Mouse (Mus musculus): ENCODE data around the gene Nup160.

Gene Nup160

DNA sequence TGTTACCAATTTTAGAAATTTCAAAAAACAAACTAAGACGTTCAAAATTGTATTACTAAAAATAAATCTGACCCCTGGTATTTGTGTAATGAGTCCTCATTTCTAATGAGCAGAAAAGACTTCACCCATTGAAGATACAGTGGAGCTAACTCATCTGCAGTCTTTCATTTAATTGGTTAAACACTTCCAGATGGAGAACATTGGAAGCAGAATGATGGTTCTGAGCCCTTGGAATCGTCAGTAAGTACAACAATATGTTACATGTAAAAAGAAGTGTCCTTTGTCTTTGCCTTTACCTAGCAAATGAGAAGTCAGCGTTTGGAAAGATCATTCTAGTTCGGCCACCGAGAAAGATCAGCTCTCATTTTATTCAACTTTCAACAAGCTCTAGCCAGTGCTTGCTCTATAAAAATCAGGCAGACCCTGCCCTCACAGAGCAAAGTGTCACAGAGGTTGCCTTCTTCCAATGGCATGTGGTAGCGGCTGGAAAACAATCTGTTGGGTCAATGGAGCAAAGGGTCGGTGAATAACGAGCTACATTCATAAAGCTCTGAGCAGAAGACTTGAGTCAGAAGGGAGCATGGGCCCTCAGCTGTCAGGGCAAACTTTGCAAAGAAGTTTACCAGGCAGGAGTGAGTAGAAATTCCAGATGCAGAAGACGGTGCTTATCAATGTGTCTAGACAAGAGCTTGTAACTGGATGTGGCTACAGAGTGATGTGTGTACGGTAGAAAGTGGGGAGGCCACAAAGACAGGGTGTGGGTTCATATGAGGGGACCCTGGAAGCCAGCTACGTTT lies 10.2 kb upstream of the Nup160 start:
- DNase-seq, result no peak

DNA sequence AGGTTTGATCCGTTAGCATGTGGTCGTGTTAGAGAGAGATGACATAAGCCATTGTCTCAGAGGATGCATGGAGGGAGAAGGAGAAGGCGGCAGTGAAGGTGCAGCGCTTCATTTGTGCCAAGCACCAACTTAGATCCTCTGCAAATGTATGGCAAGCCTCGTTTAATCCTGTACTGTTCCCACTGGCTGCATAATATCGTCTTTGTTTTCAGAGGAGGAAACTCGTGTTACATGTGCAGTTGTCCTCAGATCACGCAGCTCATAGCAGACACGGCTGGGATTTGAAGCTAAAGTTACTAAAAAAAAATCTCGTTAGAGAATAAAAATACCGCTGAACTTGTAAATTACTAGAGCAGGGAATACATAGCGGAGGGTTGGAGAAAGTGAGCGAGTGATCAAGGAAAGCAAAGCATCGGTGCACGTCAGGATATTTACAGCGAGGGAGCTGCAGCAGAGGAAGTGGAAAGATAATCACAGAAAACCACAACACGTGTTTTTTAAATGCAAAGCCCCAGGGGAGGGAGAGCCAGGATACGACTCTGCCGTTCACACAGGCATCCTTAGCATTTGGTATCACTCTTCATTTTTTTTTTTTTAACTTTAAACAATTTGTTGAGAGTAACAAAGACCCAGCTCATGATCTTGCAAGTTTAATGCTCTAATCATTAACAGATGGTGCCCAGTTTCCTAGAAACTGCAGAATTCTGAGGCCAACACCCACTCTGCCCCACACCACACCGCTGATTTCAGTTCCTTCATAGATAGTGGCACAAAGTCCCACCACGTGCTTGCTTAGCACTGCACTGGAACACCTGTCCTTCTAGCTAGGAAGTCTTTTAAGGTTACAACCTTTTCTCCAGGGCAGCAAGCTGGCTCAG lies 9.4 kb upstream of the Nup160 start:
- peak; percentile 33 for DNase-seq

DNA sequence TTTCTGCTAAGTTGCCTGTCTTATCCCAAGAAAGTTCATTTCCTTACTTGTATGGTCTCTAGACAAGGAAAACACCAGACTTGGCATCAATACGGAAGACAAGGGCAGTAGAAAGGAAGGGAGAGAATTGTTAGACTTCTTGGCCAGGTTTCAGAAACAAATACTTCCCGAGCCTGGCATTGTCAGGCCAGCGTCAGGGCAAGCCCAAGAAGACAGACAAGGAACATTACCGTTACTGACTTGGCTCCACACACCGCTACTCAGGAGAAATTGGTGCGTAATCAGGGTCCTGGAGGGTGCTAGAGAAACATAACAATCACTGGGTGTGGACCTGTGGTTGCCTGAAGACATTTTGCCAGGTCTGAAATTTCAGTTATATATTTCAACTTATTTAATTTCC lies 6.7 kb upstream of the Nup160 start:
- DNase-seq, result no peak

DNA sequence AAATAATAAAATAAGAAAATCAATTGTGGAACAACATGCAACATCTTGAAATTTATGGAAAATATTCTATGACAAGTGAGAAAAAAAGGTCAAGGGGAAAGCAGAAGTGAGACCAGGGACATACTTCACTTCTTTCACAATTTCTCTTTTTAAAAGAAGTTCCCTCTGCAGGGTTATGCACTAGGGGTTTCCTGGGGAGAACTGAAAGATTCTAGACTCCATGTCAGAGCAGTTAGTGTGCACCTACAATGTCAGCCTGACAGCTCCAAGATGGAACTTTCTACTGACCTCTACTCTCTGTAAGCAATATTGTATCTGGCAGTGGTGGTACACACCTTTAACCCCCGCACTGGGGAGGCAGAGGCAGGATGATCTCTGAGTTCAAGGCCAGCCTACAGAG lies 3.7 kb upstream of the Nup160 start:
- no peak for DNase-seq

DNA sequence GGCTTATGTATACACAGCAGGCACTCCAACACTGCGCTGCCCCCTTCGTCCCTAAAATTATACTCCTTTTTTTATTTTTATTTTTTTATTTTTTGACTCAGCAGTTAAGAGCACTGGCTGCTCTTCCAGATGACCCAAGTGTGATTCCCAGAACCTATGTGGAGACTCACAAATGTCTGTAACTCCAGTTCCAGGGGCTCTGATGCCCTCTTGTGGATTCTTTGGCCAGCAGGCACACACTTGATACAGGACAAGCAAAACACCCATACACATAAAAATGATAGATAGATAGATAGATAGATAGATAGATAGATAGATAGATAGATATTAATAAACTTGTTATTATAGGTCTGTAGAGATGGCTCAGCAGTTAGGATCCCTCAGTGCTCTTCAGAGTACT lies 2.5 kb upstream of the Nup160 start:
- no peak for DNase-seq

DNA sequence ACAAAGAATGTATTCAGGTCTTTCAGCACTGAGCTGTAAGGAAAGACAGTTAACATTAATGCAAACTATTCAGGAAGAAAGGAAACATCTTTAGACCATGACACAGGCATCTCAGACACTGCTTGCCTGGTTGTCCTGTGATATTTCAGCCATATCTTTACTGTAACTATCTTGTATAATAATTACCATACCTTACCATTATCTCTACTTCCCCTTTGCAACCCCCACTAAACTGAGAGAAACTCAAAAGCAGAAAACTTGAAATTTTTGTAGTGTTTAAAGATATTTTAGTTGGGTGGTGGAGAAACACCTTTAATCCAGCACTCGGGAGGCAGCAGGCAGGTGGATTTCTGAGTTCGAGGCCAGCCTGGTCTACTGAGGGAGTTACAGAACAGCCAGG lies 1.5 kb upstream of the Nup160 start:
- no peak for DNase-seq

DNA sequence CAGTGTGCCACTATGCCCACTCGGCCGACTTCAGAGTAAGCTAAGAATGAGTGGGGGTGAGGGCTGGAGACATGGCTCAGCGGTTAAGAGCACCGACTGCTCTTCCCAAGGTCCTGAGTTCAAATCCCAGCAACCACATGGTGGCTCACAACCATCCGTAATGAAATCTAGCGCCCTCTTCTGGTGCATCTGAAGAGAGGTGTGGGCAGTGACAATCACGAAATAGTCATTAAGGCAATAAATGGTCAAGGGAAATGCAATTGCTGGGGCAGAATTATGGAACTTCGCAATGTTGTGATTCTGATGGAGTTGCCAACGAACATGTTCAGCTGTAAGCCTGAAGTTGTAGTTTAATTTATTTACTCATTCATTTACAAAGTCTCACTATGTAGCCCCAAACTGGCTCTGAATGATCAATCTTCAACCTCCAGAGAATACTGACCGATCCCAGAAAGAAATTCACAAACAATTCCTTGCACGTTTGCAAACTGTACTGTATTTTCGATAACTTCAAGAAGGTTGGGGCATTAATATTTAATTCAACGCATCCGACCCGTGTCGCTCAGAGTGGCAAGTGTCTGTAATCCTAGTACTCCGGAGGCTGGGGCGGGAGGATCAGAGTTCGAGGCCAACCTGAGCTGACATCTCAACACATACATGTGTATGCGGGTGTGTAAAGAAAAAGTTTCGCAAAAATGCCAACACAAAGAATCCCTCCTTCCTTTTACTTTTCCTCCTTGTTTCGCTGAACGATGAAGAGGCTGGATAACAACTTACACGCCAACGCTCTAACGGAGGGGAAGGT lies 1.4 kb downstream of the Nup160 start:
- DNase-seq, result peak; percentile 23

DNA sequence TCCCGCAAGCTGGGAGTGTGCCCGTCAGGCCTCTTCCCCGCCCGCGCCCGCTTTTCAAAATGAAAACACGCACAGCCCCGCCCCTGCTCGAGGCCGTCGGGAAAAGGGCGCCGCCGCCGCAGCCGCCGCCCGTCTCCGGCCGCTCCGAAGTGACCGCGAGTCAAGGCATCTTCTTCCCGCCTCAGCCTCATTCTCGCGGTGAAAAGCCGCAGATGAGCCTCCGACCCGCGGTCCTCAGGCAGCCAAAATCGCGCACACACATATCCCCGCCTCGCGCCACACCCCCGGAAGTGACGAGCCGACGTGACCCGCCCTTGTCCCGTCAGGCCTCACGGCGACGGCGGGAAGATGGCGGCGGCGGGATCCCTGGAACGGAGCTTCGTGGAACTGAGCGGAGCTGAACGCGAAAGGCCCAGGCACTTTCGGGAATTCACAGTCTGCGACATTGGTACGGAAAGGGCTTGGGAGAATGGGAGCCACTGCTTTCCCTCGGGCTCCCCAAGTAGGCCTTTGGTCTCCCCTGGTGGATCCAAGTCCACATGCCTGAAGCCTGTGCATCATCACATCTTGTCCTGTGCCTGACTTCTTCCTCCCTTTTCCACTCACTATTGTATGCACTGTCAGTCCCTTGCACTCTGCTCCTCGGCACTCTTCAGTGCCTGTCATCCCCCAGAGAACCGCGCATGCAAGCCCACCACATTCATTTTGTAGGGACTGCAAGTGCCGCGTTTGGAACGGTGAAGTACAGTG lies 2.2 kb downstream of the Nup160 start:
- DNase-seq, result peak; percentile 96

DNA sequence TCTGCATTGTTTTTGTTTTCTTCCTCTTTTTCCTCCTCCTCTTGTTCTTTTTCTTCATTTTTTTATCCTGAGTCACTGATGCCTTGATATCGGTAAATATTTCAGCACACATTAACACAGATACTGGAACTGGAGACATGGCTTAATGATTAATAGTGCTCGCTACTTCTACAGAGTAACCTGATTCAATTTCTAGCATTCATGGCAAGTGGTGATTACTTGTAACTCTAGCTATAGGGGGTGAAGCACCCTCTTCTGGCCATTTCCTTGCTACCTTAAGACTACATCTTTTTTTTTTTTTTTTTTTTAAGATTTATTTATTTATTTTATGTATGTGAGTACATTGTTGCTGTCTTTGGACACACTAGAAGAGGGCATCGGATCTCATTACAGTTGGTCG lies 23.9 kb downstream of the Nup160 start:
- no peak for DNase-seq

DNA sequence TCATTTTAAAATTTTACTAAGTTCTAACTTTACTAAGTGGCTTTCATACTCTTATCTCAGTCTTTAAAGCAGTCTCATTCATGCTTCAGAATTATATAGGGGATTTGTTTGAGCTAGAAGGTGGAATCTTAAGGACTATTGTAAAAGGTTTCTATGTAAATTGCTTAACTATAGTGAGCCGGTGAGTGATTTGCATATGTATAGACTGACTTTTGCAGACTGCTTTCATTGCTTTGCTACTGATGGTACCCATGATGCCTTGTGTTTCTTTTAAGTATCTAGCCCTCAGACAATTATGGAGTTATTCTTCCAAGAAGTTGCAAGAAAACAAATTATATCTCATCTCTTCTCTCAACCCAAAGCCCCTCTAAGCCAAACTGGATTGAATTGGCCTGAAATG lies 31.5 kb downstream of the Nup160 start:
- no peak for DNase-seq

DNA sequence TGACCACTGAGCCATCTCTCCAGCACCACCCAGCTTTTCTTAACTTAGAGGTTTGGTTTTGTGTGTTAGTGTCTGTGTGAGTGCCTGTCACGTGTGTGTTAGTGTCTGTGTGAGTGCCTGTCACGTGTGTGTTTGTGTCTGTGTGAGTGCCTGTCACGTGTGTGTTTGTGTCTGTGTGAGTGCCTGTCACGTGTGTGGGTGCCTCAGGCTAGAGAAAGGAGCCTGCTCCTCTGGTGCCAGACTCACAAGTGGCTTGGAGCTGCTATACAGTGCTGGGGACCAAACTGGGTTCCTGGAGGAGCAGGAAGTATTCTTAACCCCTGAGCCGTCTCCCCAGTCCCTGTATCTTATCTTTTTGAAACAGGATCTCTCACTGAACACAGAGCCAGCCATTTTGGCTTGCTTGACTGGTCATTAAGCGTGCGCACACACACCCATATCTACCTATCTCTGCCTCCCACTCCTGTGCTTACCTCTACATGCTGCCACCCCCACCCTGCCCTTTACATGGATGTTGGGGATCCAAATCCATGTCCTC lies 38.6 kb downstream of the Nup160 start:
- DNase-seq, result no peak

DNA sequence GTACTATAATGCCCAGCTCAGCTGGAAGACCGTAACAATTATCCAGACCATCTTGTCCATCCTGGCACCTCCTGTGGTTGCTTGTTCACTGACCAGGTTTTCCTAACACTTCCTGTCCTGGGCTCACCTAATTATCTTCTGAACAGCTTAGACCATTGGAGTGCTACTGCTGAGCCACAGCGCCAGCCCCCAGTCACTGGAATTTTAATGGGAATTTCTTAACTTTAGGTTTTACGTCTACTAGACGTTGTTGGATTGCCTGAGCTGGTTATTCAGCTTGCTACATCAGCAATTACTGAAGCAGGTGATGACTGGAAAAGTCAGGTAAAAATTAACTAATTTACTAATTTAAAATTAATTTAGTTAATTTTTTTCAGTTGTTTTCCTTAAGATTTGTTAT lies 40.4 kb downstream of the Nup160 start:
- DNase-seq, result no peak

DNA sequence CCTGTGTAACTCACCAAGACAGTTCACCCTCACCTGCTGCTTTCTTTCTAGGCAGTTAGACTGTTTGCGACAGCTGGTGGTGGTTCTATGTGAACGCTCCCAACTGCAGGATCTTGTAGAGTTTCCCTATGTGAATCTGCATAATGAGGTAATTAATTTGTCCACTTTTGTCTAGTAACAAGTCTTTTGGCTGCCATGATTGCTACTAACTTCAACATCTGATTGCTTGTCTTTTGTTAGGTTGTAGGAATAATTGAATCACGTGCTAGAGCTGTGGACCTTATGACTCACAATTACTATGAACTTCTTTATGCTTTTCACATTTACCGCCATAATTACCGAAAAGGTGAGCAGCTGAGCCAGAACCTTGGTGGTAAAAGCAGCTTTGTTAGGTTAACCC lies 40.9 kb downstream of the Nup160 start:
- peak; percentile 20 for DNase-seq

DNA sequence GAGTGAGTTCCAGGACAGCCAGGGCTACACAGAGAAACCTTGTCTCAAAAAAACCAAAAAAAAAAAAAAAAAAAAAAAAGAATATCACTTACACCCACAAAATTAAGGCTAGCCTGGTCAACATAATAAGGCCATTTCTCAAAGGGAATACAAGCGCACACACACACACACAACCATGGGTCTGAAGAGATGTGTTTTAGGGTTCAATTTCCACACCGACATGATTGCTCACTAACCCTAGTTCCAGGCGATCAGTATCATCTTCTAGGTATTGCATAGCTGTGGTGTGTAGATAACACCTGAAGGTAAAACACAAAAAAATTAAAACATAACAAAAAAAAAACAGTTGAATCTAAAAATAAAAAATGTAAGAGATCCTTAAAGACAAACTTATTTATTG lies 49.8 kb downstream of the Nup160 start:
- DNase-seq, result no peak

DNA sequence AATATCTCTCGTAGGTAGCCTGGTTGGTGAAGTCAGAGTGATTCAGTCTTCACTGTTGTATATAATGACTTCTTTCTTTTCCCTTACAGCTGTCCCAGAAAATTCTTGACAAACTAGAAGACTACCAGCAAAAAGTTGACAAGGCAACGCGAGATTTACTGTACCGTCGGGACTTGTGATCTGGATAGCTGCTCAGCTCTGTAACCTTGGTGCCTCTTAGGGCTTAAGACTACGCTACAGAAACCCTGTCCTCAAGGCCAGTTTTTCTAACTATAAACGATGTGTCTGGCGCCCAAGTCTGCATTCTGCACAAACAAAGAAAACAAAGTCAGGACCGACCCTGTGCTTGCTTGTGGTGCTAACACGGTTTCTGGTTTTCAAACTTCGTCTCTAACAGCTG lies 58.3 kb downstream of the Nup160 start:
- DNase-seq, result no peak

DNA sequence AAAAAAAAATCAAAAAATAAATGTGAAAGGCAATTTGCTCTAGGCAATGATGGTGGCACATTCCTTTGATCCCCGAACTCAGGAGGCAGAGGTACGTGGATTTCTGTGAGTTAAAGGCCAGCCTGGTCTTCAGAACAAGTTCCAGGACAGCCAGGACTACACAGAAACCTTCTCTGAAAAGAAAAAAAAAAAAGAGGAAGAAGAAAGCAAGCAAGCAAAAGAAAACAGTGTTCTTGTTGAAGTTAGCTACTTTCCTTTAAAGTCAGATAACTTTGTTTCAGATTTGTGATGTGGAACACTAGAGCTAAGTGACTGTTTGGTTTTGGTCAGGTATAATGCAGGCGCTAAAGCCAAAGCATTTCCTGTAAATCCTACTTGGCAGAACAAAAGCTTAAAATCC lies 61.8 kb downstream of the Nup160 start:
- no peak for DNase-seq

DNA sequence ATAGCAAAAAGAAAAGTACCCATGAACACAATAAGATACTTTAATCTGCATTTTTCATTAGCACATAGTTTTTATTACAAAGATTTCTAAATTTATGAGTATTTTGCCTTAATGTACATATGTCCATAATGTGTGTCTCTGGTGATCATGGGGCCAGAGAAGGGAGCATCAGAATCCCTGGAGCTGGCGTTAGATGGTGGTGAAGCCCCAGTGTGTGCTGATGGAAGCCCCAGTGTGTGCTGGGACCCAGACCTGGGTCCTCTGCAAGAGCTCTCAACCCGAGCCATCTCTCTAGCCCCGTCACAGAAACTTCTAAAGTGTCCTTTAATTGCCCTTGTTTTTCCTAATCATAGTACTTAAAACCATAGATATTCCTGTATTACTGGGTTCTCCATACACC lies 62.3 kb downstream of the Nup160 start:
- DNase-seq, result no peak

DNA sequence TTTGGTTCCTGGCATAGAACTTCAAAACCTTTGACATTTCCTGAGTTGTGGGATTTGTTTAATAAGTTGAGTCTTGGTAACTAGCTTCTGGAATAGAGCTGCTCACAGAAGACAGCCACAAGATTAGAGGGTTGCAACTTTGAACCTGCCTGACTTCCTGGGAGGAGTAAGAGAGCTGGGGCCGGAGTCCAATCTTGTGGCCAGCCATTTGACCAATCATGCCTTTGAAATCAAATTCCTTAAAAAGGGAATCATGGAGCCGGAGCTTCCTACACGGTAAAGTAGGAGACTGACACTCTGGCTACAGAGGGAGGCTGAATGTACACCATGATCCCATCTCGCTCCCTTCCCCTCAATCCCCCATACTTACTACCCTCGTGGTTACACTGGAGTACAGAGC lies 62.9 kb downstream of the Nup160 start:
- DNase-seq, result no peak

DNA sequence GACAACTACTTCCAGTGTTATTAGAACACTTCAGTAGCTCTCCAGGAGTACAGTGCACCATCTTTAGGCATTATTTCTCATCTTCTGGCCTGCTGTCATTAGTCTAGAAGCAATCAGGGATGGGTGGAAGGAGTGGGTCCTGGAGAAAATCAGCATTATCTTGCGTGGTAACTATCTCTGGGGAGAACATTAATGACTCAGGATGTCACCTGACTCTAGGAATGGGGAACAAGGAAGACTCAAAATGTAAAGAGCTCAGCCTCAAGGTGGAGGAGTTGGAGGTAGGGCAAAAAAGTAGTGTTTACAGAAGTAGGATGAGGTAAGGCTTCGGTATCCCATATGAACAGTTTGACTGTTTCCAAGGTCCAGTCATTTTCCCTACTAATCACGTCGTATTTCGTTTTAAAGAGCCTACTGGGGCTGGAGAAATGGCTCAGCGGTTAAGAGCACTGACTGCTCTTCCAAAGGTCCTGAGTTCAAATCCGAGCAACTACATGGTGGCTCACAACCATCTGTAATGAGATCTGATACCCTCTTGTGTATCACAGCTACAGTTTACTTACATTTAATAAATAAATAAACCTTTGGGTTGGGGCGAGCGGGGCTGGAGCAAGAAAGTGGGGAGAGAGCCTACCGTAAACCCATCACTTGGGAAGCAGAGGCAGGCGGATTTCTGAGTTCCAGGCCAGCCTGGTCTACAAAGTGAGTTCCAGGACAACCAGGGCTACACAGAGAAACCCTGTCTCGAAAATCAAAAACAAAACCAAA lies 67.5 kb downstream of the Nup160 start:
- no peak for DNase-seq

DNA sequence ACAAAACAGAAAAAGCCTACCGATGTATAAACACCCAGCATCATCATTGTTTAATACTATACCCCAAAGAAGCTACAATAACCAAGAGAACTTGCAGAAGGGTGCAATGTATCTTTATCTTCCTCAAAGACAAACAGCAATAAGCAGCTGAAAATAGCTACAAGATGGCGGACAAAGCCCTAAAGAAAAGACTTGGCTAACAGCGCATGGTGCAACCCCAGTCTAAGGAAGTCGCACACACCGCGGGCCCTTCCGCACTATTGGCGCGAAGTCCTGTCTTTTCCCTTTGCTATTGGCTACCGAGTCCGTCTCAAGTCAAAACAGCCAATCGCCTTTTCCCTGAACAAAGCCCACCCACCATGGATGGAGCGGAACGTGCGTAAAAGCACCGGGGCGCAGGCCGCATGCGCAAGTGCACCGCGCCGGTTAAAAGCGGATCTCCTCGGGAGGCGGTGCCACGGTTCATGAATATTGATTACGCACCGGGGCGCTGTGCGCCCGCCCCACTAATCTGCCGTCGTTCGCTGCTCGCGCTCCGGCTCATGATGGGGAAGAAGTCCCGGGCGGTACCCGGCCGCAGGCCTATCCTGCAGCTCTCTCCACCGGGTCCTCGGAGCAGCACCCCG lies 68.2 kb downstream of the Nup160 start, which contains the start of gene Fnbp4:
Gene Fnbp4, plus strand, starts transcription at position 318 of the 626 bp plus-strand sequence.
- peak; percentile 100 for DNase-seq
